Mouse (Mus musculus) neural tube, embryonic 12.5 days (tissue): ENCODE measurements around the gene Plekha5. TPM values are rescaled to one million over a fixed set of nuclear protein-coding genes. Genes with fewer than 3 reads are reported as not detected.

Experiments used
- ATAC-seq: fragments of 200-750 bp; cut with Nextera tagmentation; 2 replicates; pipeline ENCODE4 v1.8.0; 2017; ENCODE audit warnings: low read depth, mild to moderate bottlenecking, moderate TSS enrichment, moderate library complexity; ENCODE audit not compliant: low FRiP score
- H3K27ac ChIP-seq: fragments of 300-500 bp; sonication (generic); 2 replicates; pipeline ENCODE4 v1.5.1; 2016
- H3K27me3 ChIP-seq: fragments of 300-500 bp; sonication (generic); replicated peaks from 2 replicates; pipeline ENCODE4 v1.6.1; 2016; ENCODE audit warnings: mild to moderate bottlenecking
- H3K36me3 ChIP-seq: fragments of 300-500 bp; sonication (generic); 2 replicates; pipeline ENCODE4 v1.6.1; 2016; ENCODE audit warnings: mild to moderate bottlenecking
- H3K4me1 ChIP-seq: fragments of 300-500 bp; sonication (generic); 2 replicates; pipeline ENCODE4 v1.6.1; 2016
- H3K4me2 ChIP-seq: fragments of 300-500 bp; sonication (generic); replicated peaks from 2 replicates; pipeline ENCODE4 v1.6.1; 2016; ENCODE audit warnings: mild to moderate bottlenecking
- H3K4me3 ChIP-seq: fragments of 300-500 bp; sonication (generic); 2 replicates; pipeline ENCODE4 v1.5.1; 2016
- H3K9ac ChIP-seq: fragments of 300-500 bp; sonication (generic); 2 replicates; pipeline ENCODE4 v1.6.1; 2016; ENCODE audit warnings: mild to moderate bottlenecking
- H3K9me3 ChIP-seq: fragments of 300-500 bp; sonication (generic); 2 replicates; pipeline ENCODE4 v1.6.1; 2016; ENCODE audit warnings: mild to moderate bottlenecking
- WGBS: fragments of 180-500 bp; shearing (Covaris S2); methylation state at CpG from one replicate; pipeline ENCODE4 v1.1.7; 2016; 5-methylcytosine and 5-hydroxymethylcytosine counted together
- polyA plus RNA-seq: library from polyadenylated mRNA; unstranded; fragments of >200 nt; fragmentation: Nextera tagmentation; extraction: Ambion mirVana; gene quantifications from 2 replicates; pipeline ENCODE4 v1.2.1, GENCODE M21; 2016

The Plekha5 gene
- polyA plus RNA-seq, 1 experiment from 2014 or later, result 53.3 TPM

- Histone ChIP-seq H3K27ac (no peak overlapping the region), H3K36me3 (peaks cover 39% of the 10 kb centered on the region), H3K4me2 (no peak overlapping the region), H3K4me3 (no peak overlapping the region), H3K27me3 (no peaks in the 10 kb centered on the region), H3K9ac (no peak overlapping the region), H3K4me1 (no peaks in the 10 kb centered on the region), H3K9me3 (no peaks in the 10 kb centered on the region)
- 96% methylated on average over 9 of the region's 9 CpGs for WGBS
- no peak for ATAC-seq
These were observed 8.5 kb downstream of the Plekha5 start for GRCm38 (mm10) chr6:140432363-140432762.

GRCm38 (mm10) chr6:140443374-140443773, 19.5 kb downstream of the Plekha5 start:
- H3K4me2 ChIP-seq, result no peak overlapping the region
- no peak overlapping the region for H3K9ac ChIP-seq
- 92% methylated on average over 5 of the region's 5 CpGs for WGBS
- ATAC-seq, result no peak
- H3K4me1 ChIP-seq, result peaks cover 13% of the 10 kb centered on the region
- H3K4me3 ChIP-seq, result no peak overlapping the region
- no peaks in the 10 kb centered on the region for H3K9me3 ChIP-seq
- H3K27me3 ChIP-seq, result no peaks in the 10 kb centered on the region
- no peak overlapping the region for H3K27ac ChIP-seq
- peaks cover 5% of the 10 kb centered on the region; the same call in 1 of the 2 replicates for H3K36me3 ChIP-seq

GRCm38 (mm10) chr6:140444147-140444546, 20.3 kb downstream of the Plekha5 start:
- ATAC-seq, result no peak
- H3K27ac ChIP-seq, result no peak overlapping the region
- H3K4me2 ChIP-seq, result no peak overlapping the region
- no peak overlapping the region for H3K9ac ChIP-seq
- peaks cover 5% of the 10 kb centered on the region; the same call in 1 of the 2 replicates for H3K36me3 ChIP-seq
- no peaks in the 10 kb centered on the region for H3K27me3 ChIP-seq
- H3K4me1 ChIP-seq, result peaks cover 13% of the 10 kb centered on the region
- WGBS, result 65% methylated on average over 7 of the region's 7 CpGs
- no peaks in the 10 kb centered on the region for H3K9me3 ChIP-seq
- H3K4me3 ChIP-seq, result no peak overlapping the region

DNA sequence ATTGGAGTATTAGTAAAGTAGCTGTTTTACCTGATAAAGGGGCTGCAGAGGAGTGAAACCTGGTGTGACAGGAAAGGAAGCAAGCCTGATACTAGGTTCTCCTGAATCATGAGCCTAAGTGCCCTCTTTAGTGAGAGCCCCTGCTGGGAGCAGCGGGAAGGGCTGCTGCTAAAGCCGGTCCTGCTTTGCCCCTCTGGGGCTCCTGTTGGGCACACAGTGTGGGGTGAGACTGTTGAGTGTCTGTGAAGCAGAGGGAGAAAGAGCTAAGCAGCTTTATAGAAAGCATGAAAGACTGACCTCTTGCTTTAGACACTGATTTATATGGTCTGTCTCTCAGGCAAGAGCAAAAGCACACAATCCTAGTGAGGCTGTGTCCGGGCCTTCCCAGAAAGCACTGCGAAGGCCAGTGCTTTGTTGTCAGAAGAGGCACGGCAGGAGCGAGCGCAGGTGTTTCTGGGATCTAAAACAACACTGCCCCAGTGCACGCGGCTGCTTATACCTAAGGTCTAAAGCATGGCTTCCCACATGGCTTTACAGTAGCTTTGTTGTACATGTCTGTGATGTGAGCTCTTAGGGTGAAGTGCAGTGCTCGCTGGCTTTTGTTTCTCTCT, 21.1 kb downstream of the Plekha5 start:
- Histone ChIP-seq H3K9ac (no peak overlapping the region), H3K4me3 (0 out of 2 replicates have a peak overlapping the region, but pooled peaks have one; percentile 9), H3K27ac (peak overlapping the region; percentile 15; the same call in 1 of the 2 replicates), H3K27me3 (no peaks in the 10 kb centered on the region), H3K9me3 (no peaks in the 10 kb centered on the region), H3K4me2 (peak overlapping the region; percentile 42), H3K4me1 (peaks cover 13% of the 10 kb centered on the region), H3K36me3 (peaks cover 5% of the 10 kb centered on the region; the same call in 1 of the 2 replicates)
- WGBS, result 14% methylated on average over 10 of the region's 10 CpGs
- ATAC-seq, result peak; percentile 80

- WGBS, result 90% methylated on average over 21 of the region's 21 CpGs
- H3K27ac ChIP-seq, result no peak overlapping the region
These were observed 24.3 kb downstream of the Plekha5 start for GRCm38 (mm10) chr6:140448010-140448739.

DNA sequence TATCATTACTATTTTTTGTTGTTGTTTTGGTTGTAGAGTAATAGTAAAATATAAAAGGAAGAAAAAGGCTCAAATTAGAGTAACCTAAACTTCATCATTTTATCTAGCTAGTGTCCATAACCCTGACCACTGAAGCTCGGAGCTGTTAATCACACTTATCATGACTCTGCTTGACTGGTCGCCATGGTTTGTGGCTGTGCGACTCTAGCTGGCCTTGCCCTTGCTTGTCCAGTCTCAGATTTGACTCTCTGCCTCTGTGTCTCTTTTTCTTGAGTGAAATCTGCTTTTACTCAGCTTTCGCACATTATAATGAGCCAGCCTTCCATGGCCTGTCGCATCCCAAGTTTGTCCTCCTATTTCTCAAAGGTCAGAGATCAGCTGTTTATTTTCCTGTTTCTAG, 26.8 kb downstream of the Plekha5 start:
- Histone ChIP-seq H3K27ac (no peak overlapping the region), H3K27me3 (no peaks in the 10 kb centered on the region), H3K4me1 (no peaks in the 10 kb centered on the region), H3K9me3 (no peaks in the 10 kb centered on the region), H3K36me3 (peaks cover 13% of the 10 kb centered on the region; the same call in 1 of the 2 replicates), H3K9ac (no peak overlapping the region), H3K4me3 (no peak overlapping the region), H3K4me2 (no peak overlapping the region)
- WGBS, result 92% methylated on average over 5 of the region's 5 CpGs
- ATAC-seq, result no peak

More at GRCm38 (mm10) chr6:140448010-140448739, 24.3 kb downstream of the Plekha5 start:
- H3K4me2 ChIP-seq, result no peak overlapping the region
- H3K27me3 ChIP-seq, result no peaks in the 10 kb centered on the region
- no peak overlapping the region for H3K4me3 ChIP-seq
- ATAC-seq, result no peak
- peaks cover 13% of the 10 kb centered on the region; the same call in 1 of the 2 replicates for H3K36me3 ChIP-seq
- no peak overlapping the region for H3K9ac ChIP-seq
- H3K9me3 ChIP-seq, result no peaks in the 10 kb centered on the region
- peaks cover 13% of the 10 kb centered on the region for H3K4me1 ChIP-seq

GRCm38 (mm10) chr6:140452736-140453135, 28.9 kb downstream of the Plekha5 start:
- Histone ChIP-seq H3K4me3 (no peak overlapping the region), H3K27ac (no peak overlapping the region), H3K9ac (no peak overlapping the region), H3K27me3 (no peaks in the 10 kb centered on the region), H3K9me3 (no peaks in the 10 kb centered on the region), H3K4me1 (peaks cover 7% of the 10 kb centered on the region; the same call in 1 of the 2 replicates), H3K4me2 (no peak overlapping the region), H3K36me3 (peaks cover 13% of the 10 kb centered on the region; the same call in 1 of the 2 replicates)
- 97% methylated on average over 8 of the region's 8 CpGs for WGBS
- ATAC-seq, result no peak

- WGBS, result 94% methylated on average over 5 of the region's 5 CpGs
- Histone ChIP-seq H3K36me3 (peaks cover 8% of the 10 kb centered on the region; the same call in 1 of the 2 replicates), H3K27me3 (no peaks in the 10 kb centered on the region), H3K4me2 (no peak overlapping the region), H3K4me1 (peaks cover 7% of the 10 kb centered on the region; the same call in 1 of the 2 replicates), H3K9ac (no peak overlapping the region), H3K27ac (no peak overlapping the region), H3K9me3 (no peaks in the 10 kb centered on the region), H3K4me3 (no peak overlapping the region)
- ATAC-seq, result no peak
These were observed 29.6 kb downstream of the Plekha5 start for GRCm38 (mm10) chr6:140453454-140453853.

- Histone ChIP-seq H3K27me3 (no peaks in the 10 kb centered on the region), H3K4me2 (no peak overlapping the region), H3K36me3 (peaks cover 8% of the 10 kb centered on the region; the same call in 1 of the 2 replicates), H3K4me3 (no peak overlapping the region), H3K27ac (no peak overlapping the region), H3K4me1 (peaks cover 7% of the 10 kb centered on the region; the same call in 1 of the 2 replicates), H3K9me3 (no peaks in the 10 kb centered on the region), H3K9ac (no peak overlapping the region)
- WGBS, result 88% methylated on average over 3 of the region's 3 CpGs
- no peak for ATAC-seq
These were observed 30.5 kb downstream of the Plekha5 start for GRCm38 (mm10) chr6:140454388-140454787.

DNA sequence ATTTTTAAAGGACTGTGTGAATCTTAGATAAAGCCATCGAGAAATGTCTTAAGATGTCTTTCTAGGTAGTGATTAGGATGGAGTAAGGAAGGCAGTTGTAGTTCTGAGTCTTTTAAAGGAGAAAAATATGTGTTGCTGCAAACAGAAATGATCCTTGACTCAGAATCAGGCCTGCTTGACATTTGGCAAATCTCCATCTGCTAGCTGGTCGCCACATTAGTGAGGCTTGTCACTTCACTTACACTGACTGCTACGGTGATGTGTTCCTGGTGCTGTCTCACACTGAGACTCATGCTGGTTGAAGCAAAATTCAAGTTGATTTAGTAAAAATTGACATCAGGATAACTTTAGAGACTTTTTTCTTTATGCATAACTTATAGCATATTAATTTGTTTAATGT, 32.0 kb downstream of the Plekha5 start:
- H3K9me3 ChIP-seq, result no peaks in the 10 kb centered on the region
- H3K9ac ChIP-seq, result no peak overlapping the region
- H3K27ac ChIP-seq, result no peak overlapping the region
- peaks cover 8% of the 10 kb centered on the region; the same call in 1 of the 2 replicates for H3K36me3 ChIP-seq
- no peak overlapping the region for H3K4me2 ChIP-seq
- no peak for ATAC-seq
- H3K4me1 ChIP-seq, result peaks cover 9% of the 10 kb centered on the region
- H3K27me3 ChIP-seq, result no peaks in the 10 kb centered on the region
- WGBS, result 76% methylated on average over 3 of the region's 3 CpGs
- H3K4me3 ChIP-seq, result no peak overlapping the region

DNA sequence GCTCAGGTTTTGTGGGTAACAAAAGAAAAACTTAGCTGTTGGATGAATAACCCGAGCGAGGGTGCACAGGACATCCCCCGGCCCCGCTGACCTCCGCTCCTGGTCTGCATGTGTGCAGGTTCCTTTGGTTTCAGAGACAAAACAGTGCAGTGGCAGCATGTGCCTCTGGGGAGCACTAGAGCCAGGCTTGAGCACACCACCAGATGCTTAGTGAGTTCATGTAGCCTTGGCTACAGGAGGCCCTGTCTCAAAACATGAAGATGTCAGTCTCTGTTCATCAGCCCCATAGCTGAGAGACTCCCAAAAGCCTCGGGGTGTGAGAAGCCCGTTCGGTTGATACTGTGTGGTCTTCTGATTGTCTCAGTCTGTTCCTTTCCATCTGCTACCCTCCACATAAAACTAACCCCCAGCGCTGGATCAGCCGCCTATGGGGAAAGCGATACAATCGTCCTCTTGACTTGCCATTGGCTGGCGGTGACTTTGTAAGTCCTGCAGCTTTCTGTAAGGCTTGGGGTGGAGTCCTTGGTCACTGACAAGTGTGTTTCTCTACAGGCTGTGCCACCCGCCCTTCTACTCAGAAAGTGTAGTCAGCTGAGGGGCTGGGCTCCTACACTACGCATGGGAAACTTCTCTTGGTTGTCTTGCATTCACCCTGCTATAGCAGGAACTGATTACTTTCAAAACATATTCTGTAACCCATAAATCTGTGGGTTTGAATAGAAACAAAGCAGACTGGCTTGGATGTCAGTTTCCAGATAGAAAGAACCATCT, 32.7 kb downstream of the Plekha5 start:
- Histone ChIP-seq H3K27me3 (no peaks in the 10 kb centered on the region), H3K9ac (no peak overlapping the region), H3K4me2 (no peak overlapping the region), H3K4me1 (peaks cover 9% of the 10 kb centered on the region), H3K36me3 (peaks cover 8% of the 10 kb centered on the region; the same call in 1 of the 2 replicates), H3K4me3 (no peak overlapping the region), H3K9me3 (no peaks in the 10 kb centered on the region), H3K27ac (no peak overlapping the region)
- WGBS, result 84% methylated on average over 15 of the region's 15 CpGs
- 0 out of 2 replicates have a peak, but pooled peaks have one; percentile 13 for ATAC-seq

DNA sequence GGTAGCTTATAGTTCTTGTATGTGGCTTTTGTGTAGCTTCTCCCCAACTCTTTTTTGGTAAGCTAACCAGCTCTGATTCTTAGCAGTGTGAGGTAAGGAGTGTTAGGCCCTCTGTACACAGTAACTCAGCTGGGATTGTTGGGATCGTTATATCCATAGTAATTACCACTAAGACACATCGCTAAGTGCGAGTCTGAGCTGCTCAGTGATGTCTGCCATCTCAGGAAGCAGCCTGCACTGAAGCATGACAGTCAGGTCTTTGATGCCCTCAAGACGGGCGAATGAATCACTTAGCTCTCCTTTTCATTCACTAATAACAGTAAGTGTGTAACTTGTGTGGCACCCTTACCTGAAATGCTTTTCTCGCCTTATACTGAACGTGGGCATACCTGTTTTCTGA, 36.5 kb downstream of the Plekha5 start:
- no peaks in the 10 kb centered on the region for H3K27me3 ChIP-seq
- ATAC-seq, result no peak
- no peaks in the 10 kb centered on the region for H3K9me3 ChIP-seq
- H3K4me1 ChIP-seq, result peaks cover 9% of the 10 kb centered on the region
- no peak overlapping the region for H3K4me3 ChIP-seq
- H3K9ac ChIP-seq, result no peak overlapping the region
- no peak overlapping the region for H3K27ac ChIP-seq
- WGBS, result 78% methylated on average over 7 of the region's 7 CpGs
- no peaks in the 10 kb centered on the region for H3K36me3 ChIP-seq
- no peak overlapping the region for H3K4me2 ChIP-seq
